Mouse (Mus musculus): Measurements from ENCODE around the gene Atrip. TPM values are rescaled to one million over a fixed set of nuclear protein-coding genes. Genes with fewer than 3 reads are reported as not detected.

Gene Atrip
- polyA plus RNA-seq, 1 experiment from 2014 or later = 18.6 TPM

- WGBS (ENCODE audit: insufficient replicate concordance) = 36% methylated on average over 17 of the region's 17 CpGs
- H3K9ac ChIP-seq (ENCODE audit: low read depth, low read length) = peak overlapping the region; percentile 46; the same call in 1 of the 2 replicates
- peak; percentile 37; the same call in 1 of the 2 replicates for ATAC-seq (replicated peaks; ENCODE audit: insufficient number of reproducible peaks, low FRiP score, low TSS enrichment)
- no peak overlapping the region for H3K4me3 ChIP-seq (ENCODE audit: low read depth, low read length)
- H3K4me1 ChIP-seq (ENCODE audit: control insufficient read depth, insufficient read depth, low read length) = peaks cover 24% of the 10 kb centered on the region
- H3K27ac ChIP-seq (ENCODE audit: low read depth, low read length) = 0 out of 2 replicates have a peak overlapping the region, but pooled peaks have one; percentile 10
- no peaks in the 10 kb centered on the region for H3K9me3 ChIP-seq (replicated peaks; ENCODE audit: control insufficient read depth, low read length)
- peak overlapping the region; percentile 40 for H3K4me2 ChIP-seq
- H3K36me3 ChIP-seq (ENCODE audit: control insufficient read depth, insufficient read depth, low read length) = no peaks in the 10 kb centered on the region
- no peaks in the 10 kb centered on the region for H3K27me3 ChIP-seq (ENCODE audit: control insufficient read depth, insufficient read depth, low read length)
These were observed 64.1 kb downstream of the Atrip start for GRCm38 (mm10) chr9:109009636-109010315.

GRCm38 (mm10) chr9:109008994-109009635 is 64.8 kb downstream of the Atrip start:
- Histone ChIP-seq H3K27me3 (ENCODE audit: control insufficient read depth, insufficient read depth, low read length) (no peaks in the 10 kb centered on the region), H3K4me1 (ENCODE audit: control insufficient read depth, insufficient read depth, low read length) (peaks cover 24% of the 10 kb centered on the region), H3K9me3 (replicated peaks; ENCODE audit: control insufficient read depth, low read length) (no peaks in the 10 kb centered on the region), H3K9ac (ENCODE audit: low read depth, low read length) (0 out of 2 replicates have a peak overlapping the region, but pooled peaks have one; percentile 16), H3K27ac (ENCODE audit: low read depth, low read length) (no peak overlapping the region), H3K36me3 (ENCODE audit: control insufficient read depth, insufficient read depth, low read length) (no peaks in the 10 kb centered on the region), H3K4me3 (ENCODE audit: low read depth, low read length) (no peak overlapping the region), H3K4me2 (no peak overlapping the region)
- 0 out of 2 replicates have a peak, but pooled peaks have one; percentile 5 for ATAC-seq (replicated peaks; ENCODE audit: insufficient number of reproducible peaks, low FRiP score, low TSS enrichment)
- WGBS (ENCODE audit: insufficient replicate concordance) = 64% methylated on average over 9 of the region's 10 CpGs

DNA sequence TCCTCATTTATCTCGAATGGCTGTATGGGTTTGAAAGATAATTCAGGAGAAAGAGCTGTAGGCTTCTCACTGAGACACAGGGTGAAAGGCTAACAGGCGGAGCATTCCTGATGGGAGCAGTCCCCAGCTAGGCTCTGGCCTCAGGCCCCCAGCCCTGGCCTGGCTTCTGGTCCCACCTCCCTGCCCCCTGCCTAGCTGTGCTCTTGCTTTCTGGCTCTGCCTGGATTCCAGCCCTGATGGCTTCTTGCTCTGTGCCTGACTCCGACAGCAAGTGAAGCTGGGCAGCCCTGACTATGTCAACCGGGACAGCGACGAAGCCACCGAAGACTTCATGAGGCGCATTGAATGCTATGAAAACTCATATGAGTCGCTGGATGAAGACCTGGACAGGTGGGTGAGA is 65.8 kb downstream of the Atrip start:
- Histone ChIP-seq H3K4me3 (ENCODE audit: low read depth, low read length) (no peak overlapping the region), H3K27ac (ENCODE audit: low read depth, low read length) (no peak overlapping the region), H3K9me3 (replicated peaks; ENCODE audit: control insufficient read depth, low read length) (no peaks in the 10 kb centered on the region), H3K4me2 (no peak overlapping the region), H3K36me3 (ENCODE audit: control insufficient read depth, insufficient read depth, low read length) (no peaks in the 10 kb centered on the region), H3K27me3 (ENCODE audit: control insufficient read depth, insufficient read depth, low read length) (no peaks in the 10 kb centered on the region), H3K9ac (ENCODE audit: low read depth, low read length) (no peak overlapping the region), H3K4me1 (ENCODE audit: control insufficient read depth, insufficient read depth, low read length) (peaks cover 24% of the 10 kb centered on the region)
- no peak for ATAC-seq (replicated peaks; ENCODE audit: insufficient number of reproducible peaks, low FRiP score, low TSS enrichment)
- 75% methylated on average over 9 of the region's 9 CpGs for WGBS (ENCODE audit: insufficient replicate concordance)

Other genes starting within 250 kb of the Atrip start
- 0.04 and 0.10 TPM in 2 replicates for gene Celsr3, start 247.8 kb downstream of the Atrip start, polyA plus RNA-seq (2014; fragmentation: Nextera tagmentation; extraction: Ambion mirVana)
- gene Slc26a6, start 220.8 kb downstream of the Atrip start, polyA plus RNA-seq (2014; fragmentation: Nextera tagmentation; extraction: Ambion mirVana) = 6.3 and 7.0 TPM in 2 replicates
- gene Tmem89, start 159.5 kb downstream of the Atrip start, polyA plus RNA-seq (2014; fragmentation: Nextera tagmentation; extraction: Ambion mirVana) = not detected in 2 replicates
- 707 and 751 TPM in 2 replicates for gene Uqcrc1, start 137.5 kb downstream of the Atrip start, polyA plus RNA-seq (2014; fragmentation: Nextera tagmentation; extraction: Ambion mirVana)
- gene Col7a1, start 120.5 kb downstream of the Atrip start, polyA plus RNA-seq (2014; fragmentation: Nextera tagmentation; extraction: Ambion mirVana) = 0.28 and 0.77 TPM in 2 replicates
- gene Ucn2, start 88.1 kb downstream of the Atrip start, polyA plus RNA-seq (2014; fragmentation: Nextera tagmentation; extraction: Ambion mirVana) = not detected in 2 replicates
- gene Pfkfb4, start 82.3 kb downstream of the Atrip start, polyA plus RNA-seq (2014; fragmentation: Nextera tagmentation; extraction: Ambion mirVana) = 3.6 and 4.5 TPM in 2 replicates
- 49.0 and 59.1 TPM in 2 replicates for gene Shisa5, start 35.6 kb downstream of the Atrip start, polyA plus RNA-seq (2014; fragmentation: Nextera tagmentation; extraction: Ambion mirVana)
- 5.7 and 7.0 TPM in 2 replicates for gene Trex1, start 14.4 kb downstream of the Atrip start, polyA plus RNA-seq (2014; fragmentation: Nextera tagmentation; extraction: Ambion mirVana)
- 15.5 and 15.8 TPM in 2 replicates for gene Ccdc51, start 8.4 kb upstream of the Atrip start, polyA plus RNA-seq (2014; fragmentation: Nextera tagmentation; extraction: Ambion mirVana)
- gene Tma7, start 8.5 kb upstream of the Atrip start, polyA plus RNA-seq (2014; fragmentation: Nextera tagmentation; extraction: Ambion mirVana) = 776 and 790 TPM in 2 replicates
- 5.5 and 6.8 TPM in 2 replicates for gene Plxnb1, start 21.3 kb upstream of the Atrip start, polyA plus RNA-seq (2014; fragmentation: Nextera tagmentation; extraction: Ambion mirVana)
- not detected in 2 replicates for gene Fbxw21, start 87.9 kb upstream of the Atrip start, polyA plus RNA-seq (2014; fragmentation: Nextera tagmentation; extraction: Ambion mirVana)
- not detected in 2 replicates for gene Fbxw13, start 121.9 kb upstream of the Atrip start, polyA plus RNA-seq (2014; fragmentation: Nextera tagmentation; extraction: Ambion mirVana)
- not detected in 2 replicates for gene Fbxw20, start 160.6 kb upstream of the Atrip start, polyA plus RNA-seq (2014; fragmentation: Nextera tagmentation; extraction: Ambion mirVana)
- gene Fbxw14, start 213.6 kb upstream of the Atrip start, polyA plus RNA-seq (2014; fragmentation: Nextera tagmentation; extraction: Ambion mirVana) = not detected in 2 replicates

Measured in heart, embryonic 11.5 days (tissue).